Mouse (Mus musculus) c-Kit-positive CD71-negative TER-119-negative erythroid progenitor cells, embryonic 14.5 days (primary cell): Measurements from ENCODE around the gene Ccdc194.

ENCODE experiments used
- DNase-seq: peaks from one replicate; pipeline ENCODE4 v3.0.0-alpha.2; 2013; ENCODE audit warnings: low read depth

Gene Ccdc194

GRCm38 (mm10) chr8:71476099-71476940, 49.2 kb downstream of the Ccdc194 start:
- no peak for DNase-seq

DNA sequence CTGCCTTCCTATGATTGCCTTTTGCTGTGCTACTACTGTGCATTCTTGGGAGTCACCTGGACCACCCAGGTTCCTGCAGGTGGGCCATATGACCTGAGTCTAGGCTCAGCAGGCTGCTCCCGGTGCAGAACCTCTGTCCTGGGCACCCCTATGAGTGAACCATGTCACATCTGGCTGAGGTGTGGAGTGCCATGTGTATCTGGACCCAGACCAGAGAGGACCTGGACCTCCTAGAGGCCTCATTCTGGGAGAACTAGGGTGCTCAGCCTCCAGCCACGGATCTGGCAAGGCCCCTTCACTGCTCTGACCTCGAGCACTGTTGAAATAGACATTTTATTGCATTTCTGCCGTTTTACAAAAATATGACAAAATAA, 49.8 kb downstream of the Ccdc194 start:
- no peak for DNase-seq

- no peak for DNase-seq
Observed at GRCm38 (mm10) chr8:71474785-71475701, 50.5 kb downstream of the Ccdc194 start.

GRCm38 (mm10) chr8:71474344-71474743, 51.2 kb downstream of the Ccdc194 start:
- DNase-seq: no peak

DNA sequence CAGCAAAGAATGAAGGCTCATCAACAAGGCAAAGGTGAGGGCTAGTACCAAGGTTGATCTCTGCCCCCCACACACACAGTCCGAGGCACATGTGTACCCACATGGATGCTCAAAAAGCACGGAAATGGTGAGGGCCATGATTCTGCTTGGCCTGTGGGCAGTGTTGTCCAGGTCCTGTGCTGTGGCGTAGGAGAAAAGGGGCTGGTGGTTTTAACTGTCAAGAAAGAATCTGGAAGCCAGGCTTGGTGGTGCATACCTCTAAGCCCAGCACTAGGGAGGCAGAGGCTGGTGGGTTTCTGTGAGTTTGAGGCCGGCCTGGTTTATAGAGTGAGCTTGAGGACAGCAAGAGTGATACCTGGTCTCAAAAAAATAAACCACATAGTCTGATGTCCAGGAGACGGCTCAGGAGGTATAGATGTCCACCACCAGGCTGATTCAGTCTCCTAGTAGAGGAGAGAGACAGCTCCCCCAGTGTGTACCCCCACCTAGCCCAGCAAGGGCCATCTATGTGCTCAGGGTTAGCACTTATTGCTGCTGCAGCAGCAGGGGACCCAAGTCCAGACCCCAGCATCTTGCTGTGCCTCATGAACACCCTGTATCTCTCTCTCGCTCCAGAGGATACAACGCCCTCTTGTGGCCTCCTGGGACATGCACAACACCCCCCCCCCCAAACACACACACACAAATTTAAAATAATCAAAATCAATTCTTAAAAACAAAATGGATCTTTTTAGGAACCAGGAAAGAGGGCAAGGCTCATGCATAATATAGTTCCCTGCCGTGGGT, 52.7 kb downstream of the Ccdc194 start:
- DNase-seq: no peak

GRCm38 (mm10) chr8:71471861-71472260, 53.6 kb downstream of the Ccdc194 start:
- no peak for DNase-seq

- no peak for DNase-seq
Observed at GRCm38 (mm10) chr8:71470913-71471255, 54.6 kb downstream of the Ccdc194 start.

GRCm38 (mm10) chr8:71470146-71470912, 55.2 kb downstream of the Ccdc194 start:
- DNase-seq: no peak
